Mouse (Mus musculus): ENCODE results near the gene Gm49711.

DNA sequence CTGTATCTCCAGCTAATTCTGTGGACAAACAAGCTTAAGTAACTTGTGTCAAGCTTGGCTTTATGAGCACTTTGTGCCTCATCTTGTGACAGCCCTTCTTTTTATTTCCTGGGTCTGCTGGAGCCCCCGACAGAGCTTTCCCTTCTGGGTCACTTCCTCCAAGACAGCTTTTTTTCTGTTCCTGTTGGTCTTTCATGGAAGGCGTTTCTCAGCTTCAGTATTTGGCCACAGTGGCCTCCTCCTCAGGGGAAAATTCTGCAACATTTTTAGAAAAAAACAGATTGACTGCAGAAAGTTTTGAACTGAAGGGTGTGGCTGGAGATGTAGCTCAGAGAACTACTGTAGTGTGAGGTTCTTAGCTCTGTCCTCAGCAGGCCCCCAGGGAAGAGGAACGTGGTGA, 31.1 kb downstream of the Gm49711 start:
- TF ChIP-seq POLR2A (IDR thresholded peaks at IDR 0.05; ENCODE audit: borderline replicate concordance, extremely low read depth, low read depth, low read length) (no peak), CTCF (IDR thresholded peaks at IDR 0.05; ENCODE audit: insufficient read depth, low read length) (no peak)
